Mouse (Mus musculus) left cerebral cortex, adult 9 months (tissue): Measurements from ENCODE around the gene Tac2.
"Not testable (repeated sequence)": the region's sequence is repeated elsewhere in the genome, so short reads cannot be mapped to it uniquely, and the experiment has no call there.

Experiments used
- DNase-seq, 2 experiments: peaks; one replicate each; pipeline ENCODE4 v3.0.0; 2022; ENCODE audit warnings: low spot score in 2 of 2

Tac2 gene

GRCm38 (mm10) chr10:127755770-127756468 lies 31.6 kb downstream of the Tac2 start:
- no peak for DNase-seq

- no peak for DNase-seq
Observed at GRCm38 (mm10) chr10:127759181-127760110, 35.2 kb downstream of the Tac2 start, which contains the start of the genes Rdh1 and Rdh16f1. TSS of gene Rdh1 (plus strand) at chr10:127759721. TSS of gene Rdh16f1 (plus strand) at chr10:127759787.

- DNase-seq: not testable (repeated sequence)
Observed at GRCm38 (mm10) chr10:127762926-127763325, 38.6 kb downstream of the Tac2 start.

- DNase-seq: no peak
Observed at GRCm38 (mm10) chr10:127763914-127764680, 39.8 kb downstream of the Tac2 start.

- no peak for DNase-seq
Observed at GRCm38 (mm10) chr10:127766564-127766963, 42.3 kb downstream of the Tac2 start.

GRCm38 (mm10) chr10:127776011-127776410 lies 51.7 kb downstream of the Tac2 start, which contains the start of gene Rdh9:
TSS of gene Rdh9 (plus strand) at chr10:127776386.
- no peak for DNase-seq
